Mouse (Mus musculus): ENCODE measurements around the gene Snrnp27. TPM values are rescaled to one million over a fixed set of nuclear protein-coding genes. Genes with fewer than 3 reads are reported as not detected.
A peak's percentile ranks its signal among the peaks of the same experiment; 100 is the strongest.

Snrnp27 gene
- 62.6 and 77.1 TPM in 2 replicates for total RNA-seq (2014; rRNA removed)
- polyA plus RNA-seq (2015; fragmentation: Nextera tagmentation; extraction: Ambion mirVana), result 112 and 129 TPM in 2 replicates

DNA sequence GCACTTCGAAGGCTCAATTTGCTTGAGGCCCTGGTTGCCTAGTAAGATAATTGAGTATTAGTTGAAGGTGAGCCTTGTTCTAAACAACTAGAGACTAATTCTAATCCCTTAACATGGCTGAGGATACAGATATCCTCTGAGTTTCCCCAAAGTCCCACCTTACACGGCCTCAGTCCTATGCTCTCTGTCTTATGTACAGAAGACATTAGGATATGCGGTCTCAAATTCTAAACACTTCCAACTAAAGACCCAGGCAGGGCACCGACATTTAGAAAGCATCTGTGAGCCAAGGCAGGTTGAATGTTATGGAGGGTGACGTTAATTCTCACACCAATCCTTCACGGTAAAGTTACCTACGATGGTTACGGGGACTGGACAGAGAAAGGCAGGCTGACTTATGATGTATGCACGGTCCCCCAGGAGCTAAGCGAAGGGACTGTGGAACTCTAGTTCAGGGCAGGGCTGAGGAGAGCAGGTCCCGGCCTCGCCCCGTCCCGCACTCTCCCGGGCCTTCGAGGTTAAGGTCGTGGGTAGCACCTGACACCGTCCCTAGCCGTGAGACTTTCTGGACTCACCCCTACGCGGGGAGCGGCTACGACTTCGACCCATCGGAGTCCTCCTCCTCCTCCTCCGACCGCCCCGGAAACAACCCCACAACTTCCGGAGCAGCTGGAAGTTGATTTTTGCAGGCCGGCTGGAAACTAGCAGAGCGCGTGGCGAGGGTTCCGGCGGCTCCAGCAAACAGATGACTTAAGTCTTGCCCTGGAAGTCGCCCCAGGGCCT lies at the start of gene Snrnp27:
Gene Snrnp27, minus strand, starts transcription at position 651 of the 783 bp plus-strand sequence.
- Histone ChIP-seq H3K27ac (ENCODE audit: low read depth, low read length) (peak within 1 kb of the TSS; percentile 70; the same call in 1 of the 2 replicates), H3K4me1 (ENCODE audit: insufficient read depth) (peaks cover 7% of the 10 kb centered on the region), H3K4me3 (ENCODE audit: low read depth, low read length) (peak within 1 kb of the TSS; percentile 90), H3K4me2 (ENCODE audit: low read depth) (peak within 1 kb of the TSS; percentile 77), H3K9me3 (ENCODE audit: low read length) (no peaks in the 10 kb centered on the region), H3K9ac (peak within 1 kb of the TSS; percentile 81), H3K36me3 (ENCODE audit: insufficient read depth) (peaks cover 46% of the 10 kb centered on the region), H3K27me3 (ENCODE audit: insufficient read depth, low read length) (no peaks in the 10 kb centered on the region)
- no peak for TF ChIP-seq CTCF (IDR thresholded peaks at IDR 0.05; ENCODE audit: low read depth)
- ATAC-seq (peak; percentile 96), DNase-seq (peak; percentile 94)
- 3% methylated on average over 36 of the region's 36 CpGs for WGBS

DNA sequence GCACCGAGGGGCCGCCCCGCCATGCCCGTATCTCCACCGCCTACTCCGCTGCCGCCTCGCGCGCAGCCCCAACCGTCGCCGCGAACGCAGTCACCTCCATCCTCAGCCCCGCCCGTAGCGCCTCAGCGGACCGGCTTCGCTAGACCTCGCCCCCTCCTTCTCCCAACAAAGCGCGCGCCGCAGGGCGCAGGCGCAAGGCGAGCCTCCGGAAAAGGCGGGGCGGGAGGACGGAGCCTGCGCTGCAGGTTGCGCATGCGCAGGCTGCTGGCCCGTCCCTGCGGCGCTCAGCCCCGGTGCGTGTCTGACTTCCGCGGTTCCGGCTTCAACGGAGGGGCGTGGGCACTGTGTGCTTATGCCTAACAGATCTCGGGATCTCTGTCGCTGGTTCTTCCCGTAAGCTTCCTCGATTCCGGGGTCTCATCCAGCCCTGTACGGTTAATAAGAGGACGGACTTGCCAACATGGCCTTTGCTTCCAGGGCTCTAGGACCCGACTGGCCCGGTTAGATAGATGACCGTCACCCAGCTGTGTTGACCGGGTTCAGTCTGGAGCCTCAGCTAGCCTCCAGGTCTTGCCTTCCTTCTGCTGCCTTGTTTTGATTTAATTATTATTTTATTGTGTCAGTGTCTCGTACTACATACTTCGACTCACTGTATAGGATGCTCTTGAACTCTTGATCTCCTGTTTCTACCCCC lies 49.0 kb upstream of the Snrnp27 start, which contains the start of gene Gmcl1:
Gene Gmcl1, minus strand, starts transcription at position 201 of the 694 bp plus-strand sequence.
- Histone ChIP-seq H3K4me1 (ENCODE audit: insufficient read depth) (peaks cover 15% of the 10 kb centered on the region), H3K4me3 (ENCODE audit: low read depth, low read length) (peak within 1 kb of the TSS; percentile 93), H3K4me2 (ENCODE audit: low read depth) (peak within 1 kb of the TSS; percentile 90), H3K36me3 (ENCODE audit: insufficient read depth) (no peaks in the 10 kb centered on the region), H3K27me3 (ENCODE audit: insufficient read depth, low read length) (no peaks in the 10 kb centered on the region), H3K27ac (ENCODE audit: low read depth, low read length) (peak within 1 kb of the TSS; percentile 91), H3K9ac (peak within 1 kb of the TSS; percentile 90), H3K9me3 (ENCODE audit: low read length) (no peaks in the 10 kb centered on the region)
- TF ChIP-seq CTCF (IDR thresholded peaks at IDR 0.05; ENCODE audit: low read depth), result no peak
- ATAC-seq (peak; percentile 95), DNase-seq (peak; percentile 99)
- 1% methylated on average over 52 of the region's 59 CpGs for whole genome bisulfite sequencing

DNA sequence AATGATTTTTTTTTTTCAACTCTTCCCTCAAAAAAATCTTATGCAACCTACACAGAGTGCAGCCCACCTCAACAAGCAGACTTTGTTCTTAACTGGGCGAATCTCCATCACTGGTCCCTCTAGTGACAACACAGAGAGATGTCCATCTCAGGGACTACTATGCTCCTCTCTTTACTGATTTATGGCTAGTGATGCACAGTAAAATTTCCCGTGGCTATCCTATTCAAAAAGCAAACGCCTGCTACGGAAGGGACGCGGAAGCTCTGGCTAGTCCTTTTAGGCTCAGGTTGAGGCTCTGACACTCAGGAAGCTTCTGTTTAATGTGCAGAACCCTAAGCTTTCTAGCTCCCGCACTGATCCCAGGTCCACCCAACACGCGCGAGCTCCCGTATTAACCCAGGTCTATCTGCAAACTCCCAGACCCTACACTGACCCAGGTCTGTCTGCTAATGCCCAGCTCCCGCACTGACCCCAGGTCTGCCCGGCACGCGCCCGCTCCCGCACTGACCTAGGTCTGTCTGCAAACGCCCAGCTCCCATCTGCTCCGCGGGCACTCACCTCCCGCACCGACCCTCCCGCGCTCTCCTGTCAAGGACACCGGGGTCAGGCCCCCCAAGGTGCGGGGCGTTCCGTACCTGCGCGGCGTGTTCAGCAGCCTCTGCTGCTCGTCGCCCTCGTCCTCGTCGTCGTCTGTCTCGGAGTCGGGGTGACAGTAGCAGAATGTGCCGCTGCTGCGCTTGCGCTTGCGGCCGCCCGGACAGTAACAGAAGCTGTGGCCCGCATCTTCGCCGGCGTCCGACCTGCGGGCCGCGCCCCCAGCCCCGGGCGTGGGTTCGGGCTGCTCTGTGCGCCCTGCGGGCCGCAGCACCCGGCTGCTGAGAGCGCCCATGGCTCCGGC lies 48.2 kb upstream of the Snrnp27 start:
- DNase-seq, result peak; percentile 35
- Histone ChIP-seq H3K36me3 (ENCODE audit: insufficient read depth) (no peaks in the 10 kb centered on the region), H3K4me3 (ENCODE audit: low read depth, low read length) (peak overlapping the region; percentile 93), H3K27me3 (ENCODE audit: insufficient read depth, low read length) (no peaks in the 10 kb centered on the region), H3K4me2 (ENCODE audit: low read depth) (peak overlapping the region; percentile 90), H3K27ac (ENCODE audit: low read depth, low read length) (peak overlapping the region; percentile 91), H3K9me3 (ENCODE audit: low read length) (no peaks in the 10 kb centered on the region), H3K4me1 (ENCODE audit: insufficient read depth) (peaks cover 15% of the 10 kb centered on the region), H3K9ac (peak overlapping the region; percentile 90)
- peak; percentile 38; the same call in 1 of the 2 replicates for TF ChIP-seq CTCF (IDR thresholded peaks at IDR 0.05; ENCODE audit: low read depth)
- no peak for ATAC-seq
- 2% methylated on average over 62 of the region's 62 CpGs for WGBS

DNA sequence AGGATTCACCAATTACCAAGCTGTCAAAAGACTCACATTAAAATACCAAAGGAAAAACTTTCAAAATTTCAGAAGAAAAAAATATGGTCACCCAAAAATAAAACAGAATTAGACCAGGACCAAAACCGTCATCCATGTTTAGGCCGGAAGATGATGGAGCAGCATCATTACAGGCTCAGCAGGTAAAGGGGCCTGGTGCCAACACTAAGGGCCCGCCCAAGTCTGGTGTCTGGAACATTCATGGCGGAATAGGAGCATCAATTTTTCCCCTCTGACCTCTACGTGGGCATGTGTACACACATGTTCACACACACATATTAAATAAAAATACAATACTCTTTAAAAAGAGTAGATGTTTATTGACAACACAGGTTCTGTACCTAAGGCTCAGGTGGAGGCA lies 44.4 kb upstream of the Snrnp27 start:
- Histone ChIP-seq H3K4me3 (ENCODE audit: low read depth, low read length) (no peak overlapping the region), H3K9me3 (ENCODE audit: low read length) (no peaks in the 10 kb centered on the region), H3K4me2 (ENCODE audit: low read depth) (no peak overlapping the region), H3K36me3 (ENCODE audit: insufficient read depth) (peaks cover 8% of the 10 kb centered on the region), H3K27me3 (ENCODE audit: insufficient read depth, low read length) (no peaks in the 10 kb centered on the region), H3K4me1 (ENCODE audit: insufficient read depth) (peaks cover 8% of the 10 kb centered on the region; the same call in 1 of the 2 replicates), H3K9ac (no peak overlapping the region), H3K27ac (ENCODE audit: low read depth, low read length) (no peak overlapping the region)
- ATAC-seq, result no peak
- no peak for DNase-seq
- WGBS, result 91% methylated on average over 5 of the region's 5 CpGs
- TF ChIP-seq CTCF (IDR thresholded peaks at IDR 0.05; ENCODE audit: low read depth), result no peak

DNA sequence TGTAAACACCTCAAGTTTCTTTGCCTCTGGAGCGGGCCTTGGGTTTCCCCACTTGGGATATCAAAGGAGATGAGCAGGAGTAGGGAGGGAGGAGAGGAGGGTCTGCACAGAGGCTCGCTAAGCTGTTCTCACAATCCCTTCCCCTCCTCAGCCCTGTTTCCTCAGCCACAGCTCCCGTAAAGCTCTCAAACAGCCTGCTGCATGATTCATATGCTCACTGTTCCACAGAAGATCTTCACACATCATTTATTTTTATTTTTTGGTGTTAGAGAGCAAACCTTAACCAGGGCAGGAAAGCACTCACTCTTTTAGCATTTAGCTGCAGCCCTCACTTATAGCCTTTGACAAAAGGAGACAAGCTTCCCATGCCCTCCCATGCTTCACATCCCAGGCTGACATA lies 37.7 kb upstream of the Snrnp27 start:
- no peak overlapping the region for H3K4me2 ChIP-seq (ENCODE audit: low read depth)
- no peak for TF ChIP-seq CTCF (IDR thresholded peaks at IDR 0.05; ENCODE audit: low read depth)
- H3K27me3 ChIP-seq (ENCODE audit: insufficient read depth, low read length), result no peaks in the 10 kb centered on the region
- H3K36me3 ChIP-seq (ENCODE audit: insufficient read depth), result peaks cover 30% of the 10 kb centered on the region
- H3K4me3 ChIP-seq (ENCODE audit: low read depth, low read length), result no peak overlapping the region
- no peaks in the 10 kb centered on the region for H3K4me1 ChIP-seq (ENCODE audit: insufficient read depth)
- DNase-seq (no peak), ATAC-seq (no peak)
- no peak overlapping the region for H3K9ac ChIP-seq
- no peak overlapping the region for H3K27ac ChIP-seq (ENCODE audit: low read depth, low read length)
- WGBS, result 81% methylated on average over 3 of the region's 3 CpGs
- H3K9me3 ChIP-seq (ENCODE audit: low read length), result no peaks in the 10 kb centered on the region

DNA sequence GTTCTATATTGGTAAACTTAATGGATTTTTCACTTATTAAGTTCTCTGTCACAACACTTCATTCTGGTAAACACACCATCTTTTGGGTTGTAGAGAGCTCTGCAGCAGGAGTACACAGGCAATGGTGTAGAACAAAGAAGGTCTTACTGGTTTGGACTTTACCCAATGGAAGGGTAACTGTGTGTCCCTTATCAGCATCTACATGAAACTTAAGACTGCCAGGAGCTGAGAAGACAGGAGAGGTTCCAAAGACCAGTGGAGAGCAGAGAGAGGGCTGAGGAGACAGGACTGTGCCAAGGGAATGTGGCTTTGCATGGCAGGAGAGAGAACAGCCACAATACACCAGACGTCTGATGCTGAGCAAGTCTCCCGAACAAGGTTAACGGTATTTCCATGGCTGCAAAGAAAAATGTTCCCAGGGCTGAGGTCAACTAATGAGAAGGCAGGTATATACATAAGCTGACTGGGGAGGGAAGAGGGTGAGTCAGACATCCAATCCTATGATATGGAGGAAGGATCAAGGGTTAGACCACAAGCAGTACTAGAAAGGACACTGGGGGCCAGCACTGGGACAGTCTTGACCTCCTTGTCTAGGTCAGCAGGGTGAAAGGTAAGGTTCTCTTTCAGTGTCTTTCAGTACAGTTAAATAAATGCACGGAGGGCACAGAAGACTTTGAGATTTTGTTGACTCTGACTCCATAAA lies 23.9 kb upstream of the Snrnp27 start:
- ATAC-seq, result no peak
- 84% methylated on average over 4 of the region's 4 CpGs for WGBS
- no peaks in the 10 kb centered on the region for H3K4me1 ChIP-seq (ENCODE audit: insufficient read depth)
- TF ChIP-seq CTCF (IDR thresholded peaks at IDR 0.05; ENCODE audit: low read depth), result no peak
- H3K27me3 ChIP-seq (ENCODE audit: insufficient read depth, low read length), result no peaks in the 10 kb centered on the region
- no peak overlapping the region for H3K27ac ChIP-seq (ENCODE audit: low read depth, low read length)
- H3K4me2 ChIP-seq (ENCODE audit: low read depth), result no peak overlapping the region
- no peaks in the 10 kb centered on the region for H3K9me3 ChIP-seq (ENCODE audit: low read length)
- DNase-seq, result no peak
- no peak overlapping the region for H3K4me3 ChIP-seq (ENCODE audit: low read depth, low read length)
- peaks cover 68% of the 10 kb centered on the region for H3K36me3 ChIP-seq (ENCODE audit: insufficient read depth)
- H3K9ac ChIP-seq, result no peak overlapping the region

Data from forebrain, postnatal 0 days (tissue).